Mouse (Mus musculus) spleen, postnatal 36 days (tissue): ENCODE data around the gene Gnai2.
A peak's percentile ranks its signal among the peaks of the same experiment; 100 is the strongest.

Experiments
- DNase-seq, 2 experiments: peaks; one replicate each; pipeline ENCODE4 v3.0.0; 2022; ENCODE audit warnings: low spot score in 2 of 2, mixed read lengths in 1 of 2

The Gnai2 gene

GRCm38 (mm10) chr9:107631311-107631826, 3.8 kb downstream of the Gnai2 start:
- DNase-seq: no peak

- DNase-seq: no peak
These were observed 4.6 kb downstream of the Gnai2 start for GRCm38 (mm10) chr9:107630576-107630975.

GRCm38 (mm10) chr9:107629901-107630425, 5.2 kb downstream of the Gnai2 start:
- DNase-seq: peak in 1 of 2 experiments; percentile 49

- DNase-seq: peak; percentile 75 to 78
These were observed 5.8 kb downstream of the Gnai2 start for GRCm38 (mm10) chr9:107629411-107629730.

GRCm38 (mm10) chr9:107628721-107629410, 6.3 kb downstream of the Gnai2 start:
- peak; percentile 86 to 88 for DNase-seq

- no peak for DNase-seq
These were observed 7.5 kb downstream of the Gnai2 start for GRCm38 (mm10) chr9:107627387-107628255.

- DNase-seq: peak; percentile 78 to 81
These were observed 8.3 kb downstream of the Gnai2 start for GRCm38 (mm10) chr9:107626844-107627277.

- no peak for DNase-seq
These were observed 8.9 kb downstream of the Gnai2 start for GRCm38 (mm10) chr9:107626158-107626843.

- no peak for DNase-seq
These were observed 9.6 kb downstream of the Gnai2 start for GRCm38 (mm10) chr9:107625351-107626128.

- no peak for DNase-seq
These were observed 10.2 kb downstream of the Gnai2 start for GRCm38 (mm10) chr9:107624951-107625350.

- peak; percentile 64 to 65 for DNase-seq
These were observed 10.6 kb downstream of the Gnai2 start for GRCm38 (mm10) chr9:107624539-107624938.

GRCm38 (mm10) chr9:107620954-107621353, 14.2 kb downstream of the Gnai2 start:
- no peak for DNase-seq

- no peak for DNase-seq
These were observed 15.7 kb downstream of the Gnai2 start for GRCm38 (mm10) chr9:107619546-107619879.

GRCm38 (mm10) chr9:107618778-107619545, 16.2 kb downstream of the Gnai2 start:
- no peak for DNase-seq

- no peak for DNase-seq
These were observed 17.1 kb downstream of the Gnai2 start for GRCm38 (mm10) chr9:107618098-107618497.

GRCm38 (mm10) chr9:107617461-107617860, 17.7 kb downstream of the Gnai2 start:
- DNase-seq: no peak

GRCm38 (mm10) chr9:107615035-107615434, 20.1 kb downstream of the Gnai2 start:
- DNase-seq: no peak

- DNase-seq: no peak
These were observed 22.1 kb downstream of the Gnai2 start for GRCm38 (mm10) chr9:107612945-107613569.

GRCm38 (mm10) chr9:107612191-107612944, 22.8 kb downstream of the Gnai2 start:
- peak; percentile 95 for DNase-seq
